Mouse (Mus musculus) thymus, adult 2 months (tissue): ENCODE results near the gene Acap2. TPM values are rescaled to one million over a fixed set of nuclear protein-coding genes. Genes with fewer than 3 reads are reported as not detected.

Source experiments
- DNase-seq: peaks from one replicate; pipeline ENCODE4 v3.0.0; 2021
- H3K27ac ChIP-seq: fragments of 200-500 bp; 2 replicates; pipeline ENCODE4 v1.5.1; 2012; ENCODE audit warnings: low read length, control low read depth; ENCODE audit not compliant: control insufficient read depth, insufficient read depth
- H3K27me3 ChIP-seq: fragments of 200-500 bp; 2 replicates; pipeline ENCODE4 v1.6.1; 2012; ENCODE audit warnings: mild to moderate bottlenecking, low read length, moderate library complexity, mixed read lengths; ENCODE audit not compliant: control insufficient read depth, insufficient read depth
- H3K36me3 ChIP-seq: fragments of 200-500 bp; 2 replicates; pipeline ENCODE4 v1.6.1; 2012; ENCODE audit warnings: mild to moderate bottlenecking, low read length, moderate library complexity; ENCODE audit not compliant: control insufficient read depth, insufficient read depth
- H3K4me1 ChIP-seq: fragments of 200-500 bp; replicated peaks from 2 replicates; pipeline ENCODE4 v1.6.1; 2012; ENCODE audit warnings: low read length; ENCODE audit not compliant: control insufficient read depth, insufficient read depth
- H3K4me3 ChIP-seq: fragments of 200-500 bp; 2 replicates; pipeline ENCODE4 v1.5.1; 2012; ENCODE audit warnings: mild to moderate bottlenecking, low read length, control low read depth, moderate library complexity; ENCODE audit not compliant: control insufficient read depth, insufficient read depth
- CTCF ChIP-seq: fragments of 200-500 bp; IDR thresholded peaks from 2 replicates; pipeline ENCODE4 v1.5.1; 2012; ENCODE audit warnings: mild to moderate bottlenecking, control low read depth, low read length, moderate library complexity, borderline replicate concordance; ENCODE audit not compliant: control insufficient read depth, poor library complexity, insufficient read depth; ENCODE audit errors: extremely low read depth
- POLR2A ChIP-seq: fragments of 200-500 bp; IDR thresholded peaks from 2 replicates; pipeline ENCODE4 v1.6.1; 2012; ENCODE audit warnings: mild to moderate bottlenecking, low read length, control low read depth, moderate library complexity; ENCODE audit not compliant: control insufficient read depth, poor library complexity, insufficient read depth; ENCODE audit errors: extremely low read depth
- WGBS: fragments of 180-500 bp; shearing (Covaris S2); methylation state at CpG from one replicate; pipeline ENCODE4 v1.1.7; 2018; 5-methylcytosine and 5-hydroxymethylcytosine counted together
- polyA plus RNA-seq: library from polyadenylated mRNA; depleted of rRNA; stranded (reverse); fragments of >200 nt; gene quantifications from 2 replicates; pipeline ENCODE4 v1.2.3, GENCODE M21; 2012

Gene Acap2
- polyA plus RNA-seq, 1 experiment = 25.5 TPM

GRCm38 (mm10) chr16:31128116-31128515, 72.9 kb downstream of the Acap2 start:
- DNase-seq = no peak
- Histone ChIP-seq H3K27ac (no peak overlapping the region), H3K36me3 (peaks cover 20% of the 10 kb centered on the region), H3K4me1 (no peaks in the 10 kb centered on the region), H3K27me3 (no peaks in the 10 kb centered on the region), H3K4me3 (no peak overlapping the region)
- TF ChIP-seq POLR2A (no peak), CTCF (no peak)
- 94% methylated on average over 5 of the region's 5 CpGs for WGBS

GRCm38 (mm10) chr16:31124991-31125390, 76.1 kb downstream of the Acap2 start:
- no peak overlapping the region for H3K4me3 ChIP-seq
- no peak overlapping the region for H3K27ac ChIP-seq
- DNase-seq = no peak
- WGBS = 98% methylated on average over 5 of the region's 5 CpGs
- H3K36me3 ChIP-seq = 0 out of 2 replicates have a peak, but pooled peaks cover 21% of the 10 kb centered on the region
- TF ChIP-seq CTCF (no peak), POLR2A (no peak)
- H3K4me1 ChIP-seq = no peaks in the 10 kb centered on the region
- no peaks in the 10 kb centered on the region for H3K27me3 ChIP-seq

GRCm38 (mm10) chr16:31121612-31122011, 79.4 kb downstream of the Acap2 start:
- H3K27me3 ChIP-seq = no peaks in the 10 kb centered on the region
- WGBS = 96% methylated on average over 6 of the region's 6 CpGs
- no peaks in the 10 kb centered on the region for H3K4me1 ChIP-seq
- H3K4me3 ChIP-seq = no peak overlapping the region
- DNase-seq = no peak
- no peak overlapping the region for H3K27ac ChIP-seq
- TF ChIP-seq CTCF (no peak), POLR2A (no peak)
- H3K36me3 ChIP-seq = 0 out of 2 replicates have a peak, but pooled peaks cover 10% of the 10 kb centered on the region

GRCm38 (mm10) chr16:31113596-31113995, 87.4 kb downstream of the Acap2 start:
- Histone ChIP-seq H3K27me3 (no peaks in the 10 kb centered on the region), H3K4me3 (no peak overlapping the region), H3K4me1 (no peaks in the 10 kb centered on the region), H3K27ac (no peak overlapping the region), H3K36me3 (peaks cover 45% of the 10 kb centered on the region)
- no peak for TF ChIP-seq CTCF
- no peak for TF ChIP-seq POLR2A
- no peak for DNase-seq

- no peak overlapping the region for H3K4me3 ChIP-seq
- 91% methylated on average over 2 of the region's 2 CpGs for WGBS
- H3K36me3 ChIP-seq = peaks cover 35% of the 10 kb centered on the region
- TF ChIP-seq POLR2A (no peak), CTCF (no peak)
- H3K27me3 ChIP-seq = no peaks in the 10 kb centered on the region
- H3K4me1 ChIP-seq = no peaks in the 10 kb centered on the region
- H3K27ac ChIP-seq = no peak overlapping the region
- DNase-seq = no peak
These were observed 99.7 kb downstream of the Acap2 start for GRCm38 (mm10) chr16:31101352-31101751.

- TF ChIP-seq POLR2A = no peak
- TF ChIP-seq CTCF = no peak
- Histone ChIP-seq H3K27me3 (no peaks in the 10 kb centered on the region), H3K36me3 (peaks cover 34% of the 10 kb centered on the region), H3K27ac (no peak overlapping the region), H3K4me3 (no peak overlapping the region), H3K4me1 (no peaks in the 10 kb centered on the region)
- DNase-seq = no peak
- WGBS = 95% methylated on average over 1 of the region's 1 CpGs
These were observed 101.1 kb downstream of the Acap2 start for GRCm38 (mm10) chr16:31099906-31100305.

GRCm38 (mm10) chr16:31094036-31094435, 107.0 kb downstream of the Acap2 start:
- H3K27me3 ChIP-seq = no peaks in the 10 kb centered on the region
- no peaks in the 10 kb centered on the region for H3K4me1 ChIP-seq
- no peak overlapping the region for H3K4me3 ChIP-seq
- 96% methylated on average over 6 of the region's 6 CpGs for WGBS
- no peak for DNase-seq
- TF ChIP-seq POLR2A = no peak
- TF ChIP-seq CTCF = no peak
- H3K36me3 ChIP-seq = peaks cover 3% of the 10 kb centered on the region; the same call in 1 of the 2 replicates
- no peak overlapping the region for H3K27ac ChIP-seq

- WGBS = 97% methylated on average over 9 of the region's 9 CpGs
- no peak for TF ChIP-seq POLR2A
- TF ChIP-seq CTCF = no peak
- Histone ChIP-seq H3K27ac (no peak overlapping the region), H3K4me1 (no peaks in the 10 kb centered on the region), H3K36me3 (peaks cover 3% of the 10 kb centered on the region; the same call in 1 of the 2 replicates), H3K27me3 (no peaks in the 10 kb centered on the region), H3K4me3 (no peak overlapping the region)
- no peak for DNase-seq
These were observed 107.9 kb downstream of the Acap2 start for GRCm38 (mm10) chr16:31093186-31093585.
